Mouse (Mus musculus): ENCODE results near the gene Hemk1. TPM values are rescaled to one million over a fixed set of nuclear protein-coding genes. Genes with fewer than 3 reads are reported as not detected.

The Hemk1 gene
- total RNA-seq, 2 experiments from 2014 or later, result 15.6 to 16.1 TPM

- DNase-seq, result no peak
These were observed 42.5 kb downstream of the Hemk1 start for GRCm38 (mm10) chr9:107295616-107296015.

GRCm38 (mm10) chr9:107294249-107294648 lies 43.9 kb downstream of the Hemk1 start:
- DNase-seq, result peak; percentile 84 to 90

GRCm38 (mm10) chr9:107290897-107291296 lies 47.3 kb downstream of the Hemk1 start:
- DNase-seq, result peak; percentile 83 to 88

DNA sequence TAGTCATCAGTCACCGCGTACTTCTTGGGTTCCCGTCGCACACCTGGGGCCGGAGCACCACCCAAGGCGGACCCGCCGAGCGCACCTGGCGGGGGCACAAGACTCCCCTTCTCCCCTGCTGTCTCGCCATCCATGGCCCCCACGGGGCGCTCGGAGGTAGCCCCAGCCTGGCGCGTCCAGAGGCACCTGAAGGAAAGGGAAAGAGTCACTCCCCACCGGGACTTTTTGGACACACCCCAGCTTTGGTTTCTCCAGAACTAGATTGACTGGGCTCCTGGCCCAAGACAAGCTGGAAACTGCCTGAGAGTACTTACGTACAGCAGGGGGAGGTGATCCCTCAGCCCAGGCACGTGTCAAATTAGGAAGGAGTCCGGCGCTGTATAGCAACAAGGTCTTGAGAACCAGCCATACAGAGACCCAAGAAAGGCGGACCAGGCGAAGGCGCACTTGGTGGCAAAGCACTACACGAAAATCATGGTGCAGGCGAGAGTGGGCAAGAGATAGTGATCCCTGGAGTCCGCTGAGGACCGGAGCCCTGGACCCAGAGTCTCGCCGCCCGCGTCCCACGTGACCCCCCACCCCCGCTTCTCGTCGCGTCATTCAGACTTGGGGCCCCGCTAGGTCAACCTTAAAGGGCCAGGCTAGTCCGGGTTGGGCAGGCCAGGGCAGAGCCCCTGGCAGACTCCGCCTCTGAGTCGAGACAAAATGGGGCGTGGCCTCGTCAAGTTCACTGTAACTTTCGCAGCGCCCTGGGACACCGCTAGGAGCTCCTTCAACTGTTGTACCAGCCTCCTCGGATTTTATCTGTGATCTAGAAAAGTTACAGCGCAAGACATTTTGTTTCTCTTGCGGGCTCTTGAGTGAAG lies 48.7 kb downstream of the Hemk1 start, which contains the start of gene Mapkapk3:
Gene Mapkapk3, minus strand, starts transcription at position 667 of the 866 bp plus-strand sequence.
- DNase-seq, result peak; percentile 92

DNA sequence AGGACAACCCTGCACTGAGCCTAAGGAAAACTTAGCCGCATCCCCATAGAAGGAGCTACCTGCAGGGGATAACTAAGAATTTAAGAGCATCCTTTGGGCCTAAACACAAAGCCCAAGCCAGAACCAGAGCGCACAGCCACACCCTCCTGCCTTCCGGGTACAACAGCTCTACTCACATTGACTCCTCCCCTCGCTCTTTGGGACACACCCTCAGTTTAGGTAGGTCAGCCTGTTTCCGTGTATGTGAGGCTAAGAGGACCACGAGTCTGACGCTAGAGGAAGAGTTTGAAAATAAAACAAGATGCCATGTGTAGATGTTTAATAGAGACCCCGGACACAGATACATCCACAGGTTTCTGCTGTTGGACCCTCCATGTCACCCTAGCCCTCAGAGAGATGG lies 49.4 kb downstream of the Hemk1 start:
- peak in 1 of 2 experiments; percentile 24 for DNase-seq

DNA sequence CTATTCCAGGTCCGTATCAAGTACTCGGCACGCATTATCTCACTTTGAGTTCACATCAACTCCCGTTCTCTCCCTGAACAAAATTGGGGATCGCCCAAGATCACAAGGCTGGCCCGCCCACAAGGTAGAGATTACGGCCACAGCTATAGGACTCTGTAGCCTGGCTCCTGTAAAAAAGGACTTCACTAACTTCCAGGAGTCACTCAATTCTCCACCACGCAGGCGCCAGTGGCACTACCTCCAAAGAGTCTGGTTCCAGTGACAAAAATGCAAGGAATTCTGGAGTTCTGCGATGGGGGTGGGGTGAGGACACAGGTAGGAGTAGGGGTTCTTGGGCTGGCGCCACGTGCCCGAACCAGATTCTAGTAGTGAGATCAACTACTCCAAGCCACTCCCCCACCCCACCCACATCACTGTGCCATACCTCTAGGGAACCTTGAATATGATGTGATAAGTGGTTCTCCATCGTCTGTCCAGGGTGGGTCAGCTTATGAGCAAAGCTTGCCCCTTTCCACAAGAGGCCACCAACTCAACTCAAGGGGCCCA lies 50.0 kb downstream of the Hemk1 start:
- no peak for DNase-seq

GRCm38 (mm10) chr9:107287294-107287693 lies 50.9 kb downstream of the Hemk1 start:
- no peak for DNase-seq

DNA sequence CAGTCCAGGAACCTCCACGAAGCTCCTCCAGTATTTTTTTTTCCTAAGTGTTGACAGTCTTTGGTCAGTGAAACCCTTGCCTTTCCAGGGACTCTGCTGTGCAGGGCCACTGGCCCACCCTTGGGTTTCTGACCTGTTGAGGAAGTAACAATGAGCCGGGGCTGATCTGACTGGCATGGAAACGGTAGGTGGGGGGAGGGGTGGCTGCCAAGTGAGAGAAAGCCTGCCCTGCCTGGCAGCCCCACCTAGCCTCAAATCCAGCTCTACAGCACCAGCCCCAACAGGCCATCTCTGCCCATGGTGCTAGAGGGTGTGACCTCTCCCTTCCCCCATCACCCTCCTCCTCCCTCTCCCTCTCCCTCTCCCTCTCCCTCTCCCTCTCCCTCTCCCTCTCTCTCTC lies 53.1 kb downstream of the Hemk1 start:
- DNase-seq, result peak in 1 of 2 experiments; percentile 45

- DNase-seq, result no peak
These were observed 55.2 kb downstream of the Hemk1 start for GRCm38 (mm10) chr9:107282951-107283350.

DNA sequence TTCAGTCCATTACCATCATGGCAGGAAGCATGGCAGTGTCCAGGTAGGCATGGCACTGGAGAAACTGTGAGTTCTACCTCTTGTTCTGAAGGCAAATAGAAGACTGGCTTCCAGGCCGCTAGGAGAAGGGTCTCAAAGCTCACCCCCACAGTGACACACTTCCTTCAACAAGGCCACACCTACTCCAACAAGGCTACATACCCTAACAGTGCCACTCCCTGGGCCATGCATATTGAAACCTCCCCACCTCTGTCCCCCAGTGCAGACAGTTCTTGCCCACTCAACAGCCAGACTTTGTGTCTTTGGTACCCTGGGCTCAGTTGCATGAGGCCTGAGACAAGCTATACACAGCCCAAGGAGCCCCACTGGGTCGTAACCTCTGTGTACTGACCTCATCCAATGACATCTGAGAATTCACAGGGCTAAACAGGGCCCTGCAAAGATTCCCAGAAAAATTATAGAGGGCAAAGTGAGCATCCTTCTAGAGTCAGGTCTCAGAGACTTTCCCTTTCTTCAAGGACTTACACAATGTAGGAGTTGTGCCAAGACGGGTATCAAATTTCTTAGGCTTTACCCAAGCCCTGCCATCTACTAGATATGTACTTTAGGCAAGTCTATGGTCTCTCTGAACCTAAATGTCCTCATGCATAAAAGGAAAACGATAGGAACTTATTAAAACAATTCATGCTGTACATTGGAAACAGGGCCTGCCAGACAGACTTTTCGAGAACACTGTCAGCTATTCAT lies 56.7 kb downstream of the Hemk1 start:
- no peak for DNase-seq

DNA sequence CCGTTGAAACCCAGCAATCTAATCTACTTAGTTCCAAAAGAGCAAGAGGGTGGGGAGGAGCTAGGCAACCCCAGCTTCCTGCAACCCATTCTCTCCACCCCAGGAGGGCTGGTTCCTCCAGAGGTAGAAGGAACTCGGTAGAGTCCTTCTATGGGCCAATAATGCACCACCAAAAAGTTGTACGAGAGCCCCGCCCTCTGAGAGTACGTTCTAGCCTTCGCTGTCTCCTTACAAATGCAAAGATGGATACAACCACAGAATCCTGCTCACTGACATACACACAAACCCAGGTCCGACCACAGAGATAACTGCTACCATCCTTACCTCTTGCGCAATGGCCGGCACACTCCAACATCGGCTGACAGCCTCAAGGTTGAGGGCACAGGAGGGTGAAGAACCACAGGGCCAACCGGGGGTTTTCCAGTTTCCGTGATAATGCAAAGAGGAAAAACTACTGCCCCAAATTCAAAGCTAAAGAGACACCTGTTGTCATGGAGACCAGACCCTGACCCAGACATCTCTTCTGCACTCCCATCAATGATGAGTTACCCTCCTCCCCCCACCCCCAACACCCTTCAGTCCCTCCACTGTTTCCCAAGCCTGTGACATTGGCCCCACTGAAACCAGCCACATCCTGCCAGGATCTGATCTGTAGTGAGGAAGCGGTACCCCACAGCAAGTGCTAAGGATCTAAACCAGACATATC lies 57.7 kb downstream of the Hemk1 start:
- DNase-seq, result peak; percentile 45 to 74

DNA sequence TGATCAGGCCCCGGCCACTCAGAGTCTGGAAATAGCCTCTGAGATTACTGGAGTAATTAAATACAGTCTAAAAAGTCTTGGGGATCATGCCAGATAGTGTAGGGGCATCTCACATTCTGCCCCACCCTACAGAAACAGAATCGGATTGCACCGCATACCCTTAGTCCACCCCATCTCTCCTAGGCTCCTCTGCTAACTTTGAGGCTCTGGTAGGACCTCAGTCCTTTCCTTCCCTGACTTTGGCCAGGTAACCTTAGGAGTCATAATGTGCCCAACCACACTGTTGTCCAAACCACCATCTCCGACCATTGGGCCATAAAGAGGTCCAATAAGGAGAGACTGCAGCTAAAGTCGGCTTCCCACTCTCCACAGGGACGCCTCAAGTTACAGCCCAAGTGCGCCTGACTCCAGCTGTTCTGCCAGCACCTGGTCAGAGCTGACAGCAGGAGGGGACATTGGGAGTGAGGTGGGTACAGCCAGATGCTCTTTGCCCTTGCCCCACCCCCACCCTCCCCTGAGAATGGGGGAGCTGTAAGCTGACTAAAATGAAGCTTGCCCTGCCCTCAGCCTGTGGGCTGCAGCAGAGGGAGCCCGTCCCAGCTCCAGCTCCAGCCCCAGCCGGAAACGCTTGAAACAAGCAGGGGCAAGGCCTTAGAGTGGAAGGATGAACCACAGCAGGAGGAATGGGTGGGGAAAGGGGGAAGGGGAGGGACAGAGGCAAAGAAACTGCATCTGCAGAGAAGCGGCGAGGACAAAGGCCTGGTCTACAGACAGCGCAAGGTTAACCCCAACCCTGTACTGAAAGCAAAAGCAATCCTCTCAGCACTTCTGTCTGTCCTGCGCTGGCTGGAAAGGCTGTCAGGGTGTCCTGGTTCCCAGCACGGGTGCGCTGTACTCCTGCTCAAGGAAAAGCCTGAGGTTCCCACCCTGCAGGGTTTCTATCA lies 58.5 kb downstream of the Hemk1 start:
- DNase-seq, result no peak

DNA sequence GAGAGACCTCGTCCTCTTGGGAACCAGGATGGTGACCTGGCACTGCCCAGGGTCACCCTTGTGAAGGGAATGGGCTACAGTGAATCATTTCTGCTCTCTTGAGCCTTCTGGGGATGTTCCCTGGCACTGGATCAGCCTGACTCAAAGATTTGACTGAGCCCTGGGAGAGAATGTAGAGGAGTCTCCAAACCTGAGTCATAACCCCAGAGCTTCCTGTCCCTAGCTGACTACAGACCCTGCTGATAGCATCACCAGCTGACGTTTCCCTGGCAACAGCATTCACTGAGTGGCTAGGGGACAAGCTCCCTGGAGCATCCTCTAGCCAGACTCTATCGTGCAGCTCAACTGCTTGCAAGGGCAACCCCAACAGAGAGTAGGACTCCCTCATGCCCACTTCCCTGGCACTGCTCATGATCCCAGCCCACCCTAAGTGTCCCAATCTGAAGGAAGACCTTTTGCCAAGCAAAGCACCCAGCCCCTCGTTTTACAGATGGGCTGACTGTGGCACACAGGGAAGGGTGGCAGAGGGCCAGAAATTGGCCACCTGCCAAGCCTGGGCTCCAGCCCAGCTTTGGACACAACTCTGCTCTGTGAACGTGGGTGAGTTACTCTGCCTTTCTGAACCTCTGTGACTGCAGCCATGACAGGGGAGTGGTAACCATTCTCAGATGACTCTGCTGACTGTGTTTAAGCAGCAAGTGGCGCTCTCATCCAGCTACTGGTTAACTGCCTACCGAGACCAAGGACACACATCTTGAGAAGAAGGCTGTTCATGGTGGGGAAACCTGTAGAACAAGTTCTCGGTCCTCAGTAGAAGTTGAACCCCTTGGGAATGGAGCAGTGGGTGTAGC lies 59.4 kb downstream of the Hemk1 start:
- DNase-seq, result peak; percentile 79 to 81

DNA sequence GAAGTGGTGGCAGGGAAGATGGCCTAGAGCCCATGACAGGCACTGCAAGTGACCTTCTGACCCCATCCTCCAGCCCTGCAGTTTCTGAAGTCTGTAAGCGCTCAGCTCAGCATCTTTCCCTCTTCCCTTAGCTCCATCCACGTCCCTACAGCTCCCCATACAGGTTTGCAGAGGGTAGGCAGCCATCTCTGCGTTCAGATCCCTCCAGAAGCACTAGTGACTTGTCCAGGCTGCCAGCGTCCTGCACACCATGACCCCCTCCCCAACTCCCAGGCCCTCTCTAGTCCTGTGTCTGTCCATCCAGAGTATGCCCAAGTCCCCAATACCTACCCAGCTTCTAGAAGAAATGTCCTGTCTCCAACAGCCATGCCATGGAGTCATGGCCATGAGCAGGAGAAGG lies 60.0 kb downstream of the Hemk1 start:
- DNase-seq, result no peak

DNA sequence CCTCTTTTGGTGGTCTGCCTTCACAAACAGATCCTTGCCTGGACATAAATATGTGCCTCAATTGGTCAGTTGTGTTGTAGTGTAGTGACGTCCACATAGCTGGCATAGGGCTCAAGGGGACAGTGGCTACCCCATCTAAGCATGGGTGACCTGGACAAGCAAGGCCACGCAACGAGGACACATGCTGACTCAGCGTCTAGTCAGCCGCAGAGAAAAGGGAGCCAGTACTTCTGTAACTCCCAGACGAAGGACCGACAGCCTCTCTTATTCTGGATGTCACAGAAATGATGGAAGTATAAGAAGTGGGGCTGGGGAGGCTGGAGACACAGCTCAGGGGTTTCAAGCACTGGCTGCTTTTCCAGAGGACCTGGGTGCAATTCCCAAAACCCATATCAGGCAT lies 60.5 kb downstream of the Hemk1 start:
- peak; percentile 76 to 86 for DNase-seq

Other genes starting within 250 kb of the Hemk1 start
- gene Dock3, start 106.4 kb downstream of the Hemk1 start, total RNA-seq (2021), result 1 to 10 TPM; 4.3 to 4.6 TPM
- gene Mapkapk3, start 48.5 kb downstream of the Hemk1 start, total RNA-seq (2021), result 10 to 100 TPM; 53.7 to 54.3 TPM
- 10 to 100 TPM; 31.7 to 31.8 TPM for gene Cish, start 42.3 kb downstream of the Hemk1 start, total RNA-seq (2021)
- gene 6430571L13Rik, start 2.3 kb upstream of the Hemk1 start, total RNA-seq (2021), result 1 to 10 TPM; 1.2 to 1.3 TPM
- 1 to 10 TPM; 4.9 to 5.2 TPM for gene Cacna2d2, start 61.3 kb upstream of the Hemk1 start, total RNA-seq (2021)
- 10 to 100 TPM; 43.7 to 49.9 TPM for gene Tmem115, start 195.6 kb upstream of the Hemk1 start, total RNA-seq (2021)
- gene Cyb561d2, start 203.8 kb upstream of the Hemk1 start, total RNA-seq (2021), result 10 to 100 TPM; 16.7 to 27.4 TPM
- gene Nprl2, start 203.9 kb upstream of the Hemk1 start, total RNA-seq (2021), result 10 to 100 TPM; 27.9 to 29.2 TPM
- gene Zmynd10, start 208.9 kb upstream of the Hemk1 start, total RNA-seq (2021), result under 1 TPM; 0.20 to 0.66 TPM
- gene Rassf1, start 213.2 kb upstream of the Hemk1 start, total RNA-seq (2021), result 10 to 100 TPM; 20.4 to 21.6 TPM
- gene Tusc2, start 224.9 kb upstream of the Hemk1 start, total RNA-seq (2021), result 10 to 100 TPM; 45.2 to 52.5 TPM
- gene Hyal2, start 229.6 kb upstream of the Hemk1 start, total RNA-seq (2021), result 10 to 100 TPM; 35.8 to 37.8 TPM
- gene Hyal1, start 238.6 kb upstream of the Hemk1 start, total RNA-seq (2021), result 10 to 100 TPM in 1 of 2 experiments, 1 to 10 TPM in 1; 8.6 to 10.1 TPM
- gene Naa80, start 240.5 kb upstream of the Hemk1 start, total RNA-seq (2021), result 10 to 100 TPM; 14.5 to 19.5 TPM
- 1 to 10 TPM in 1 of 2 experiments, under 1 TPM in 1; 0.99 to 1.6 TPM for gene Hyal3, start 242.5 kb upstream of the Hemk1 start, total RNA-seq (2021)
- gene Ifrd2, start 249.3 kb upstream of the Hemk1 start, total RNA-seq (2021), result 10 to 100 TPM; 37.8 to 43.1 TPM